Mouse (Mus musculus) stomach, postnatal 0 days (tissue): ENCODE measurements around the gene Ptges3.

Experiments
- CTCF ChIP-seq: IDR thresholded peaks from 2 replicates; pipeline ENCODE4 v1.5.1; 2016; ENCODE audit warnings: antibody characterized with exemption, low read depth, mild to moderate bottlenecking, moderate library complexity
- EP300 ChIP-seq: optimal IDR thresholded peaks from 2 replicates; pipeline ENCODE3; 2016; ENCODE audit warnings: antibody characterized with exemption

DNA sequence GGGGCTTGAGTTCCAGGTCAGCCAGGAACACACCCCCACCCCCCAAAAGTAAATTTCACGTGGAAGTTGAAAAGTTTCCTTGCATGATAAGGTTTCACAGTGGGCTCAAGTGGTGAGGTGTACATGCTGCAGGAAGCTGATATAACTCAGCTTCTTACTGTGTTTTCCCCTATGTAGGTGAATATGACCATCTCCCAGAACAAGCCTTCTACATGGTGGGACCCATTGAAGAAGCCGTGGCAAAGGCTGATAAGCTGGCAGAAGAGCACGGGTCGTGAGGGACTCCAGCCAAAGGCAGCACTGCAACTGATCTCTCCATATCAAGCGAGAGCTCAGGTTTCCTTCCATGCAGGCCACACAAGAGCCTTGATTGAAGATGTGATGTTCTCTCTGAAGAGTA is 31.1 kb downstream of the Ptges3 start:
- no peak for TF ChIP-seq EP300
- no peak for TF ChIP-seq CTCF
